Mouse (Mus musculus) G1E (cell line): ENCODE results near the gene Atf1.

ENCODE experiments used
- CTCF ChIP-seq: IDR thresholded peaks from 2 replicates; pipeline ENCODE4 v1.5.1; 2012; ENCODE audit warnings: low read depth, low read length, inconsistent platforms, mixed read lengths
- TAL1 ChIP-seq: conservative IDR thresholded peaks from 2 replicates; pipeline ENCODE4 v1.6.1; 2012; ENCODE audit warnings: low read depth, low read length, inconsistent platforms, mixed read lengths

DNA sequence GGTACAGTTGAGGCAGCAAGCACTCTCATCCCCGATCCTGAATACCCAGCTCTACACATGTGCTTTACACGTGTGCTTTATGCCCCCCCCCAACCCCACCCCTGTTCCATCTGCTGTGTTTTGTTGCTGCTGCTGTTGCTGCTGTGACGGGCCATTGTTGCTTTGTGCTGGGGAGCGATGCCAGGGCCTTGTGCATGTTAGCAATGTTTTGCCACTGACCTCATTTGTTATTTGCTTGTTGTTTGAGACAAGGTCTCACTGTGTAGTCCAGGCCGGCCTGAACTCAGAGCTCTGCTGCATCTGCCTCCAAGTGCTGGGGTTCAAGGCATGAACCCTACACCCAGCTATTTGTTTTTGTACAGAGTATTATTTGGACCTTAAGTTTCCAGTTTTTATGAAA lies 63.2 kb downstream of the Atf1 start:
- TF ChIP-seq TAL1 = no peak
- no peak for TF ChIP-seq CTCF
